Mouse (Mus musculus): ENCODE results near the gene Cltb. TPM values are rescaled to one million over a fixed set of nuclear protein-coding genes. Genes with fewer than 3 reads are reported as not detected.

Cltb gene
- polyA plus RNA-seq (2015; fragmentation: Nextera tagmentation; extraction: Ambion mirVana) = 154 and 158 TPM in 2 replicates

DNA sequence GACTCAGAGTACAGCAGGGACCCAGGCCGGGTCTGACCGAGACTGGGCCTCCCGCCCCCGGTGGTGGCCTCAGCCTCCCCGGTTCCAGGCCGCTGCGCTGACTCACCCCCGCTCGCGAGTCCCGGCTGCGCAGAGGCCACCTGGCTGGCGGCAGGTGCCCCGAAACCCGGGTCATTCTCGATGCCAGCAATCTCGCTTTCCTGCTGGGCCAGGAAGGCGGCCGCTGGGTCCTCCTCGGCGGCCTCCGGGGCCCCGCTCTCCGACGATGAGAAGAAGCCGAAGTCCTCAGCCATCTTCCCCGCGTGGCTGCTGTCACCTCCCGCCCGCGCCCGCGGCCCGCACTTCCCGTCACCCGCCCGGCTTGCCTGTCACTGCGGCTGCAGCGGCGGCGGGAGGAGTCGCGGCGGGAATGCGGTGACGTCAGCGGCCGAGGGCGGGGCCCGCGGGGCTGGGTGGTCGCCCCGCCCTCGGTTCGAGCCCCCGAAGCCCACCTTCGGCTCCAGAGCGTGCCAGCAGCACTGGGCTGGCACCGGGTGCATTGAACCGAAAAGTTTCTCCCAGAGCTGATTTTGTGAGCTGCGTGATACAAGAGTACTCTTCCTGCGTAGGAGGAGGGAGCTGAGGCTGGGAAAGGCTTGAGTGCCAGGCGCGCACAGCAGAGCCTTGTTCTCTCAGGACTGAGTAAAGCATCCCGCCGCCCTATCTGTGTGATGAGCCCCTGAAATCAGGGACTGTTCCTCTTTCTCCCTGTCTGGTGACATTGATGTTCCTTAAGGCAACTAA, at the start of gene Cltb:
Gene Cltb (minus strand): TSS at position 373 of the 783 bp plus-strand sequence.
- WGBS = 0% methylated on average over 66 of the region's 66 CpGs

GRCm38 (mm10) chr13:54660877-54661276, 49.7 kb upstream of the Cltb start:
- Histone ChIP-seq H3K27ac (ENCODE audit: low read depth, low read length) (peak overlapping the region; percentile 41), H3K27me3 (replicated peaks; ENCODE audit: control insufficient read depth, insufficient read depth, low read length) (no peaks in the 10 kb centered on the region), H3K4me3 (ENCODE audit: low read depth, low read length) (no peak overlapping the region; the same call in 1 of the 2 replicates), H3K9me3 (ENCODE audit: control insufficient read depth) (no peaks in the 10 kb centered on the region), H3K4me2 (replicated peaks; ENCODE audit: low read depth) (peak overlapping the region; percentile 55), H3K9ac (ENCODE audit: low read depth, low read length) (no peak overlapping the region), H3K4me1 (replicated peaks; ENCODE audit: control insufficient read depth, insufficient read depth, low read length) (no peaks in the 10 kb centered on the region; the same call in none of the 2 replicates), H3K36me3 (ENCODE audit: control insufficient read depth, insufficient read depth) (peaks cover 37% of the 10 kb centered on the region)
- no peak for ATAC-seq
- 32% methylated on average over 5 of the region's 5 CpGs for WGBS
- TF ChIP-seq CTCF (IDR thresholded peaks at IDR 0.05; ENCODE audit: low read depth) = no peak

More for the DNA sequence above, at the start of gene Cltb:
- no peaks in the 10 kb centered on the region for H3K9me3 ChIP-seq (ENCODE audit: control insufficient read depth)
- H3K36me3 ChIP-seq (ENCODE audit: control insufficient read depth, insufficient read depth) = 0 out of 2 replicates have a peak, but pooled peaks cover 7% of the 10 kb centered on the region
- H3K27me3 ChIP-seq (replicated peaks; ENCODE audit: control insufficient read depth, insufficient read depth, low read length) = no peaks in the 10 kb centered on the region
- TF ChIP-seq CTCF (IDR thresholded peaks at IDR 0.05; ENCODE audit: low read depth) = no peak
- peak within 1 kb of the TSS; percentile 88 for H3K27ac ChIP-seq (ENCODE audit: low read depth, low read length)
- H3K4me3 ChIP-seq (ENCODE audit: low read depth, low read length) = peak within 1 kb of the TSS; percentile 78
- peak within 1 kb of the TSS; percentile 89 for H3K9ac ChIP-seq (ENCODE audit: low read depth, low read length)
- peak within 1 kb of the TSS; percentile 89 for H3K4me2 ChIP-seq (replicated peaks; ENCODE audit: low read depth)
- no peaks in the 10 kb centered on the region; the same call in 1 of the 2 replicates for H3K4me1 ChIP-seq (replicated peaks; ENCODE audit: control insufficient read depth, insufficient read depth, low read length)
- peak; percentile 74 for ATAC-seq

GRCm38 (mm10) chr13:54650461-54650860, 39.3 kb upstream of the Cltb start:
- H3K4me1 ChIP-seq (replicated peaks; ENCODE audit: control insufficient read depth, insufficient read depth, low read length) = no peaks in the 10 kb centered on the region
- no peak for ATAC-seq
- no peaks in the 10 kb centered on the region for H3K9me3 ChIP-seq (ENCODE audit: control insufficient read depth)
- peaks cover 87% of the 10 kb centered on the region for H3K36me3 ChIP-seq (ENCODE audit: control insufficient read depth, insufficient read depth)
- H3K27ac ChIP-seq (ENCODE audit: low read depth, low read length) = no peak overlapping the region
- no peak overlapping the region for H3K9ac ChIP-seq (ENCODE audit: low read depth, low read length)
- no peak overlapping the region for H3K4me2 ChIP-seq (replicated peaks; ENCODE audit: low read depth)
- H3K27me3 ChIP-seq (replicated peaks; ENCODE audit: control insufficient read depth, insufficient read depth, low read length) = no peaks in the 10 kb centered on the region
- TF ChIP-seq CTCF (IDR thresholded peaks at IDR 0.05; ENCODE audit: low read depth) = no peak
- 97% methylated on average over 3 of the region's 3 CpGs for WGBS
- no peak overlapping the region for H3K4me3 ChIP-seq (ENCODE audit: low read depth, low read length)

DNA sequence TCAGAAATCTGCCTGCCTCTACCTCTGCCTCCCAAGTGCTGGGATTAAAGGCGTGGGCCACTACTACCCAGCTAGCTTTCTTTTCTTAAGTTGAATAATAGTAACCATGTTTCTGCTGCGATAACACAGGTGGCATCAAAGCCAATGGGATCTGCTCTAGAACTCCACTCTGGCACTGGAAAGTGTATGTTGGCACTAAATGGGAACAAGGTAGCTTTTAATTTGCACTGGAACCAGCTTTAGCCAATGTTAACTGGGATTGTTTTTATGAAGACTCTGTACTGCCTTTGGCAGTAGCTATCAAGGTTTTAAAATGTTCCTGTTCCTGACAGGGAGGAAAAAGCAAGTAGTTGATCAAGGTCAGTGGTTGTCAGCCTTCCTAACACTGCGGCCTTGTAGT, 23.9 kb upstream of the Cltb start:
- Histone ChIP-seq H3K4me1 (replicated peaks; ENCODE audit: control insufficient read depth, insufficient read depth, low read length) (no peaks in the 10 kb centered on the region), H3K27me3 (replicated peaks; ENCODE audit: control insufficient read depth, insufficient read depth, low read length) (no peaks in the 10 kb centered on the region), H3K36me3 (ENCODE audit: control insufficient read depth, insufficient read depth) (peaks cover 14% of the 10 kb centered on the region; the same call in 1 of the 2 replicates), H3K4me2 (replicated peaks; ENCODE audit: low read depth) (no peak overlapping the region), H3K4me3 (ENCODE audit: low read depth, low read length) (no peak overlapping the region), H3K27ac (ENCODE audit: low read depth, low read length) (no peak overlapping the region), H3K9ac (ENCODE audit: low read depth, low read length) (no peak overlapping the region), H3K9me3 (ENCODE audit: control insufficient read depth) (no peaks in the 10 kb centered on the region)
- ATAC-seq = no peak
- no peak for TF ChIP-seq CTCF (IDR thresholded peaks at IDR 0.05; ENCODE audit: low read depth)
- 97% methylated on average over 3 of the region's 3 CpGs for WGBS

DNA sequence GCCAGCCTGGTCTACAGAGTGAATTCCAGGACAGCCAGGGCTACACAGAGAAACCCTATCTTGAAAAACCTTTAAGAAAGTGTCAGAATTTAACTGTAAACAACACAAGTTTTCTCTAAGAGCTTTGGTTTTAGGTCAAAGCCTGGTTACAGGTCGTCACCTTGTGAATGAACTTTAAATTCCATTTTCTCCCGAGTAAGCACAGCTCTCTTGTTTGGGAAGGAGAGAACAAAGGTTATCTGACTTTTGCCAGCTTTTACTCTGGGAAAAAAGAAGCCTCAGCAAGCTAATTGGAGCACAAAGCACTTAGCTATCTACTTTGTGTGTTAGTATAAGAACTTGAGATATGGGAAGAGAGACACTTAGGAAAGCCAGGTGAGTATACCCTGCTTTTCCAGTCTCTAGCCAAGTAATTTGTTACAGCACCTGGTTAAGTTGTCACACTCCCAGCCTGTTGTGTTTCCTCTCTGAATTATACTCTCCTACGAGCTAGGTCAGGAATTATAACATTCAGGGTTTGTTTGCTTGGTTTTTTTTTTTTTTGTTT, 21.7 kb upstream of the Cltb start:
- Histone ChIP-seq H3K27me3 (replicated peaks; ENCODE audit: control insufficient read depth, insufficient read depth, low read length) (no peaks in the 10 kb centered on the region), H3K4me2 (replicated peaks; ENCODE audit: low read depth) (no peak overlapping the region), H3K4me1 (replicated peaks; ENCODE audit: control insufficient read depth, insufficient read depth, low read length) (no peaks in the 10 kb centered on the region), H3K4me3 (ENCODE audit: low read depth, low read length) (no peak overlapping the region), H3K27ac (ENCODE audit: low read depth, low read length) (no peak overlapping the region), H3K9ac (ENCODE audit: low read depth, low read length) (no peak overlapping the region), H3K36me3 (ENCODE audit: control insufficient read depth, insufficient read depth) (0 out of 2 replicates have a peak, but pooled peaks cover under 1% of the 10 kb centered on the region), H3K9me3 (ENCODE audit: control insufficient read depth) (no peaks in the 10 kb centered on the region)
- ATAC-seq = no peak
- TF ChIP-seq CTCF (IDR thresholded peaks at IDR 0.05; ENCODE audit: low read depth) = no peak
- WGBS = 42% methylated on average over 3 of the region's 3 CpGs

GRCm38 (mm10) chr13:54629128-54629527, 18.0 kb upstream of the Cltb start:
- no peak overlapping the region for H3K9ac ChIP-seq (ENCODE audit: low read depth, low read length)
- no peaks in the 10 kb centered on the region for H3K9me3 ChIP-seq (ENCODE audit: control insufficient read depth)
- H3K27me3 ChIP-seq (replicated peaks; ENCODE audit: control insufficient read depth, insufficient read depth, low read length) = no peaks in the 10 kb centered on the region
- H3K4me2 ChIP-seq (replicated peaks; ENCODE audit: low read depth) = no peak overlapping the region
- H3K27ac ChIP-seq (ENCODE audit: low read depth, low read length) = no peak overlapping the region
- WGBS = 73% methylated on average over 4 of the region's 4 CpGs
- no peaks in the 10 kb centered on the region for H3K4me1 ChIP-seq (replicated peaks; ENCODE audit: control insufficient read depth, insufficient read depth, low read length)
- TF ChIP-seq CTCF (IDR thresholded peaks at IDR 0.05; ENCODE audit: low read depth) = no peak
- no peaks in the 10 kb centered on the region for H3K36me3 ChIP-seq (ENCODE audit: control insufficient read depth, insufficient read depth)
- no peak for ATAC-seq
- no peak overlapping the region for H3K4me3 ChIP-seq (ENCODE audit: low read depth, low read length)
